Mouse (Mus musculus): Measurements from ENCODE around the gene Tfeb.

GRCm38 (mm10) chr17:47832501-47833028 lies 95.7 kb downstream of the Tfeb start:
- TF ChIP-seq EP300 (IDR thresholded peaks at IDR 0.05; ENCODE audit: low read depth) (no peak), CTCF (IDR thresholded peaks at IDR 0.05; ENCODE audit: low read depth) (no peak)

Data from liver, postnatal 0 days (tissue).